Mouse (Mus musculus): Measurements from ENCODE around the gene D5Ertd579e. TPM values are rescaled to one million over a fixed set of nuclear protein-coding genes. Genes with fewer than 3 reads are reported as not detected.

Gene D5Ertd579e
- total RNA-seq (2021): 10 to 100 TPM; 91.8 to 97.9 TPM

DNA sequence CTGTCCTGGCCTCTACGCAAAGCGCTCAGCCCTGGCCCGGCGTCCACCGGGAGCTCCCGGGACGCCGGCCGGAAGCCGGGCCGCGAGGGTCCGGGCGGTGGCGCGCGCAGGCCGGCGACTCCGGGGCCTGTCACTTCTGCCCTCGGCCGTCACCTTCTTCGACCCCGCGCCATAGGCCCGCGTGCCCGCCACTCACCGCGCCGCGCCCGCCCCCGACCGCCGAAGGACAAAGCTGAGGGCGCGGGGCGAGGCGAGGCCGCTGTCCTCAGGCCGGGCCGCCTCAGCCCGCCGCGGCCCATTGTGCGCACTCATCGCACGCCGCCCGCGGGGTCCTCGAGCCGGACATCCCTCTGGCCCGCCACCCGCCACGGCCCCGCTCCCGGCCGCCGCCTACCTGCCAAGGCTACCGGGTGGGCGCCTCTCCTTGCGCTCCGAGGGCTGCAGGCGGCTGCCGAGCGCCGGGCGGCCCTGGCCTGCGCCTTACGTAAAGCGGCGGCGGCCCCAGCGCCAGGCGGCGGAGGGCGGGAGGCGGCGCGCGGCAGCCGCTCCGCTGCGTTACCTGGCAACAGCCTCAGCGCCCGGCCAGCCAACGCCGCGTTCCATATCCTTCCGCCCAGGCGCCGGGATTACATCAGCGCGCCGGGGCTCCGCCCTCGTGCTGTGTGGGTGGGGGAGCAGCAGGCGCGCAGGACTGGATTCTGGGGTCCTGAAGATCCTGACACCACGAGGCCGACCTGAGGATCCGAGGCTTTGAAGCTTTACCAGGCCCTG lies at the start of gene D5Ertd579e:
Gene D5Ertd579e (minus strand): TSS at position 564 of the 771 bp plus-strand sequence.
- DNase-seq (ENCODE audit: low spot score in 2 of 2): peak; percentile 95 to 97
- intact Hi-C loops (cut with DNase I): loop anchor here (2.0 kb wide), 1 partner anchor 45 kb away; no protein-coding TSS in a partner anchor

DNA sequence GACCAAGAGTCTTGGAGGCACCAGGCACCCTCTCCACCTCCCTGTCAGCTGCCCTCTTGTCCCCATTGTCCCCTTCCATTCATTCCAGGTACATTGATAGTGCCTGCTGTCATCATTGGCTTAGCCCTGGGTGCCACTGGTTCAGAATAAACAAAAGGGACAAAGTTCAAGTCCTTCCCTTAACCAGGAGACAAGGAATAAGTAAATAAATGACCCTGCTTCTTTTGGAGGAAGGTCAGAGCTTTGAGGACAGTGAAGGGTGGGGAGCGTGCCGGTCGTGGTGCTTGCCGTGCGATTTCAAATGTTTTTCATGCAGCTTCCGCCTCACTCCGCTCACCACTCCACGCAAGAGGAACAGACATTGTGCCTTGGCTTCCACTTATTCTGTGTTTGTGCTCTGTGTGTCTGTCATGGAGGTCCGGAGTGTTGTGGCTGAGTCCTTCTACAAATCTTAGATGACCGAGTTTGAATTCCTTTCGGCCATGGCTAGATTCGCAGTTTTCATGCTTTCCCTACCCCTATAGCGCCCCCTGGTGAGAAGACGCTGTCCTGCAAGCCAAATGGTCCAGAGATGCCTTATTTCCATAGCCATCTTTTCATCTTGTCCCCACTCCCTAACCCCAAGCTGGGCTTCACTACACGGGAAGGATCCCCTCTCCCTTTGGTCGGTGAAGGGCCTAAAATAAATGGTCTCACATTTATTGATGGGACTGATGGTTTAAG lies 46.5 kb upstream of the D5Ertd579e start:
- peak; percentile 78 to 83 for DNase-seq (ENCODE audit: low spot score in 2 of 2)
- intact Hi-C loops (cut with DNase I): loop anchor here (1.0 to 10.0 kb wide), 3 partner anchors 139 to 279 kb away; no protein-coding TSS in a partner anchor

DNA sequence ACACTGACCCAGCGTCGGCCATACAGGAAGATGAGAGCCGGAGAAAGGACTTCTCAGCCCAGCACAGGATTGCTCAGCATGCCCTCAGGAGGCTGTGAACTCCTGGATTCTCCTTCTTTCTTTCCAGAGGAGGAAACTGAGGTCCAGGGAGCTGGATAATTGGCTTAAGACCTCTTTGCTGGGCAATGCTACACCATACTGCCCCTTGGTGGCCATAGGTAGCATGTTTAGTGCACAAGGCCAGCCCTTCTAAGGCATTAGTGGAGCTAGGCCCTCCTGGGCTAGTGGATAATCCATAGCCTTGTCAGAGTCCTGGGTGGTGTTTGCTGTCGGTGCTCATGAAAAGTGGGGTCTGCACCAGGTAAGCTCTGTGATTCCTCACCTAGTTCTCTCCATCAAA lies 44.0 kb upstream of the D5Ertd579e start:
- peak; percentile 27 to 45 for DNase-seq (ENCODE audit: low spot score in 2 of 2)
- intact Hi-C loops (cut with DNase I): loop anchor here (2.0 to 10.0 kb wide), 2 partner anchors 43 to 155 kb away; partner anchors contain the start of gene D5Ertd579e

DNA sequence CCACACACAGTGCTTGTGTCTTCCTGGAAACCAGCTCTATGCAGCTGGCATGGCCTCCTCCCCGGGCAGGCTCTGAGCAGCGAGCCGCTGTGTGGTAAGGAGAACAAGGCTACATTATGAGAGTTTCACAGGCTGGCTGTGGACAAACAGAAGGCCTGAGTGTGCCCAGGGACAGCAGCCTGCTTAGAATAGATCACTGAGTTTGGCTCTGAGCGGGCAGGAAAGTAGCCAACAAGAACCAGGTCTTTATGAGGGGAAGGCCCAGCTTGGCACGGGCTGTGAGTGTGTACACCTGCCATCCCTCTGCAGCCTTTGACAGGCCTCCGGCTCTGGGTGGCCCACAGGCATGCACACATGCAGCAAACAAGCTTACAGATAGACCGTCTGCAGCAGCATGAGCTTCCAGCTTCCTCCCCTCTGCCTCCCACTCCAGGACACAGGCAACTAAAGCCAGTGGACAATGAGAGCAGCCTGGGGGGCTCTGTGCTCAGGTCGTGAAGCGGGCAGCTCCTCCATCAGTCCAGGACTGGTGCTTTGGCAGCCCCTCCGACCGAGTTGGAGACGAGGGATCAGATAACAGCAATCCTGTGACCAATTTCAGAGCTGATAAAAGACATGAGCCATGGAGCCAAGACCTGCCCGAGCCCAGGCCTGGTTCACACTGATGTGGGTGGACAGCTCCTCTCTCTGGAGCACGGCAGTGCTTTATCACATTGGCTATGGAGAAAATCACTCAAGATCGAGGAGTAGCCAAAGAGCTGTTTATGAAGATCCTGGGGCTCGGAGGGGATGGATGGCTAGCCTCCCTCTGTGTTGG lies 43.2 kb upstream of the D5Ertd579e start:
- intact Hi-C loops (cut with DNase I): no loop called here
- peak; percentile 49 to 74 for DNase-seq (ENCODE audit: low spot score in 2 of 2)

DNA sequence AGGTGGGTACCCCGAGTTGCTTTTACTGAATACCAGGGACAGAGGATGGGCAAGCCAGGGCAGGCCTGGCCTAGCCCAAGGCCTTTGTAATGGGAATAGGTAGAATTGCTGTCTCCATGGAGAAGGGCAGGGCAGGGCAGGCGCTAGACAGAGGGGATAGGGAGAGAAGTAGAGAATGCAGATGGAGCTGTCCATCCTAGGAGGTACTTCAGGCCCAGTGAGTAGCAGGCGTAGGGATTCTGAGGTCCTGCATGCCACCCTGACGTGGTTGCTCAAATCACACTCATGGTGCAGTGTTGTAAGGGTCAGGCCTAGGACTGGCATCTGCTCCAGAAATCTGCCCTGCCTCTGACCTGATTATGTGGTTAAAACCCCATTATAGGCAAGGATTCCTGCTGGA lies 41.9 kb upstream of the D5Ertd579e start:
- intact Hi-C loops (cut with DNase I): no loop called here
- DNase-seq (ENCODE audit: low spot score in 2 of 2): no peak

DNA sequence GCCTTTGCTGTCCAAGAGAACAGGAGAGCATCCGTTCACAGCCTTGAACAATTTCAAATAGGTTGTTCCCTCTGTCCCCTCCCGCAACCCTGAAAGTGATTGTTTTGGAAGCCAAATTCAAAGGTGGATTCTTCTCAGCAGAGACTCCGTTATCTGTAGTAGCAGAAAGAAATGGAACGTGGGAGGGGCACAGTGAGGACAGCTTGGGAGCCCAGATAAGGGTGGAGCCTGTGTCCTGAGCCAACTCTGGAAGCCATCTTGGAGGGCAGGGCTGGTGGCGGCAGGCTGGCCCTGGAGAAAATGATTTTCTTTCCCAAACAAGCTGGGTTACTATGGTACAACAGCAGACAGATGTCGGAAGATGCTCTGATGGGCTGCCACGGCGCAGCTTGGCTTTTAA lies 40.2 kb upstream of the D5Ertd579e start:
- intact Hi-C loops (cut with DNase I): no loop called here
- no peak for DNase-seq (ENCODE audit: low spot score in 2 of 2)

DNA sequence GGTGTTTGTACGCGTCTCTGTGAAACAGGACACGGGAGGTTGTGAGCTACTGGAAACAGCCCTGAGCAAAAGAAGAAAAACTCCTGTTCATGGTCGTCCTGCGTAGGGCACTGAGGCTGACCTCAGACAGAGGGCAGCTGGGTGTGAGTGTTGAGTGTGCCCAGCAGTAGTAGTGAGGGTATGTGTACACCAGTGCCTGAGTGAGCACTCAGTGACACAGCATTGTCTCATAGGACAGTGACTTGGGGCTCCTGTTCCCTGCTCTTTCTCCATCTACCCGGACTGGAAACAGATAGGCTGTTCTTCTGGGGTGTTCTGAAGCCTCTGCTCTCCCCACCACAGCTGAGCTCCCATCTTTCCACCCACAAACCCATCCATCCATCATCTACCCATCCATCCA lies 39.3 kb upstream of the D5Ertd579e start:
- no peak for DNase-seq (ENCODE audit: low spot score in 2 of 2)
- intact Hi-C loops (cut with DNase I): no loop called here

DNA sequence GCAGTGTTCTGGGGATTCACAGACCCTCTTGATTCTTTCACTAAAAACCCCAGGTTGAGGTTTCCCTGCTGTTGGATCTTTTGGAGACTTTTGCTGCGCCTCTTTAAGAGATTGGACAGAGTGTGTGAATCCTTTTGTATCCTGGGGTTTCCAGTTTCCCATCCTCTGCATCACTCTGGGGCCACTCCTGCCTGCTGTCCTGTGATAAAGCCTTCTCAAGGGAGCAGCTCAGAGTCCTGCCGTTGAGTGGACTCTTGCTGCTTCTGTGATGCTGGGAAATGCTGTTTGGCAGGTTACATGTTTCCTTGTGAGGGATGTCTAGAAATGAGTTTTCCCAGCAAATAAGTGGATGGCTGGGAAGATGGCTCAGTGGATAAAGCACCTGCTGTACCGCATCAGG lies 37.6 kb upstream of the D5Ertd579e start:
- DNase-seq (ENCODE audit: low spot score in 2 of 2): no peak
- intact Hi-C loops (cut with DNase I): no loop called here

DNA sequence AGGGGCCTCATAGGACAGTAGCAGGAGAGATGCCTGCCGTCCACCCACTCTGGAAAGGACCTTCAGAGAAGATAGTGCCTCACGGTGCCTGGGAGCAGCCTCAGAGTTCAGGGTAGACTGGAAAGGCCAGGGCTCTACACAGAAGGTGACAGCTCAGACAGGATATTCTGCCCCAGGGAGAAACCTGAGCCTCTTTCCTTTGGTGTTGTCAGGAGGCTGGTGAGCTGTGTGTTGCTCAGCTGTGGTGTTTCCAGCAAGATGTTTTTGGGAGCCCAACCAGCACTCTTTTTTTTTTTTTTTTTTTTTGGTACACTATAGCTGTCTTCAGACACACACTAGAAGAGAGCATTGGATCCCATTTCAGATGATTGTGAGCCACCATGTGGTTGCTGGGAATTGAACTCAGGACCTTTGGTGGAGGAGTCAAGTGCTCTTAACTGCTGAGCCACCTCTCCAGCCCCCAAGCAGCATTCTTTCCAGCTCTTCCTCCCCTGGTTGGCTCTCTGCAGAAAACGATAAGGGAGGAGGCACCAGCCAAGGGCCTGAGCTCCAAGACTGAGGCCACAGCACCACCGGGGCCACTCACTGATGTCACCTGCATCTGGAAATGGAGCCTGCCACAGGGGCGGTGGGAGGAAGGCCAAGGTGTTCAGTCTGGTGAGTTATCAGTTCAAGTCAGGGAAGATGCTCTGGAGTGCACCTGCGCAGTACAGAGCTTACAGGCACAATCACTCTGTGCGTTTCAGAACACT lies 36.3 kb upstream of the D5Ertd579e start:
- no peak for DNase-seq (ENCODE audit: low spot score in 2 of 2)
- intact Hi-C loops (cut with DNase I): no loop called here

DNA sequence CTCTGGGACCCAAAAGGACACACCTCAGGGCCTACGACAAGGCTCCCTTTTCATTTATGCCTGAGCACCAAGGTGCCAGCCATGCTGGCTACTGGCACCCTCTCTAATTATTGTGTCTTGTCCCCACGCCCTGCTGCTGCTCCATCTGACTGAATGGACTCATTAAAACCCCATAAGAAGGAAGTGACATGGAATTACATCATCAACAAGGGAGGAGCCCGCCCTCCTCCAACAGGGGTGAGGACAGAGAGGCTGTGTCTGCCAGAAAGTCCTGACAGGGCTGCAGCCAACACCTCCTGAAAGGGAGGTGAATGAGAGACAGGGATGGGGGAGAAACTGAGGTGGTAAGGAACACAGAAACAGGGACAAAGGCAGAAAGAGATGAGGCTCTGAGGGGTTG lies 34.9 kb upstream of the D5Ertd579e start:
- DNase-seq (ENCODE audit: low spot score in 2 of 2): no peak
- intact Hi-C loops (cut with DNase I): no loop called here

DNA sequence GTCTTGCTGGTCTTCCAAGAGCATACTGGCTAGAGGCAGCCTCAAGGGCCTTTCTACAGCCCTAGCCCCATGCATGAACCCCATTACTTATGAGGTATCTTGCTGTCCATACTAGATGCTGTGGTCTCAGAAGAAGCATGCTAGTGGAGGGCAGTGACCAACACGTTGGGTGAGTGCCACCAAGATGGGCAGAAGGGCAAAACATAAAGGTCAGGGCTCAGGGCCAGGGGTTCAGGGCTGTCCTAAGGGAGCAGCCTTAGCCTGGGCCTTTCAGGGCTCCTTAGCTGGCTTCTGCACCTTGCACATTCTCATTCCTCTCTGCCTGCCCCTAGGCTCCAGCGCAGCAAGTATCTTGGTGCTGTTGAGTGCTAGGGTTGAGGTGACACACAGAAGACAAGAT lies 34.1 kb upstream of the D5Ertd579e start:
- intact Hi-C loops (cut with DNase I): no loop called here
- DNase-seq (ENCODE audit: low spot score in 2 of 2): no peak

DNA sequence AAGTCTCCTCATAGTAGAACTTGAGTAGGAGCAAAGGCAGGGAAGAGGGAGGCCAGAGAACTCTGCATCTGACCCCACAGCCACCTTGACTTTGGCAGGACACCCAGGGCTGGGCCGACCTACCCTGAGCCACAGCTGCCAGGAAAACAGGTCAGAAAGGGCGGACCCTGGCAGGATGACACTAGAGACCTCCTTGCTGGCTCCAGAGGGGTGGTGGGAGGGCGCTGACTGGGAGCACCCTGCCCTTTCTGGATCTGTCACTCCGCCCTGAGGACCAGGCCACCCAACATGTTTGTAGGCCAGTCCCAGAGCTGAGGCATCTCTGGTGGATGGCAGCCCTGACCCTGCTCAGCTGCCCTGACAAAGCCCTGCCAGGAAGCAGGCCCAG lies 33.3 kb upstream of the D5Ertd579e start:
- intact Hi-C loops (cut with DNase I): no loop called here
- DNase-seq (ENCODE audit: low spot score in 2 of 2): no peak

DNA sequence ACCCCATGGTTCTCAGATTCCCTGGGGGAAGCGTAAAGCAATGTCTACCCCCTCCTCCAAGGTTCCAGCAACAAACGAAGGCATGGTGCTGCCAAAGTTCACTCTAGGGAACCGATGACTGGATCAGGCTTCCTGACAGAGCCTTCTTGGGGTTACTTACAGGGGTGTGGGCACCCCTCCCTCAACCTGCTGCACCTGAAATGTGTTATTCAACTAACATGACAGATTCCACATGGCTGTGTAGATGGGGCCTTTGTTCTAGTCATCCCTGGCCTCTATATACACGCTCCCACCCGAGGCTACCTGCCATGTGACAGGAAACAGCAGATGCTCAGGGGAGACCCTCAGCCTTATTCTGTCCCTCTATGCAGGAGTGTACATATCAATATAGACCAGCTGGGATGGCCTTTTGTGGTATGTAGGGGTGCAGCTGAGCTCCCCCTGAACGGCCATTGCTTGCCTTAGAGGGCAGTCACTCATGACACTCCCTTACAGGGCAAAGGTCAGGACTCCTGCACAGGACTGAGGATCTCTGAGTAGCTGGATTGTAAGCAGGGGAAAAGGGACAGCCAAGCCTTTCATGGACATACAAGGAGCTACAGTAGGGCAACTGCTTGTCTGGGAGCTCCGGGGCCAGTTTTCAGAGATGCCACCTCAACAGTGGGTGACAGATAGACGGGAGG lies 32.7 kb upstream of the D5Ertd579e start:
- no peak for DNase-seq (ENCODE audit: low spot score in 2 of 2)
- intact Hi-C loops (cut with DNase I): no loop called here

DNA sequence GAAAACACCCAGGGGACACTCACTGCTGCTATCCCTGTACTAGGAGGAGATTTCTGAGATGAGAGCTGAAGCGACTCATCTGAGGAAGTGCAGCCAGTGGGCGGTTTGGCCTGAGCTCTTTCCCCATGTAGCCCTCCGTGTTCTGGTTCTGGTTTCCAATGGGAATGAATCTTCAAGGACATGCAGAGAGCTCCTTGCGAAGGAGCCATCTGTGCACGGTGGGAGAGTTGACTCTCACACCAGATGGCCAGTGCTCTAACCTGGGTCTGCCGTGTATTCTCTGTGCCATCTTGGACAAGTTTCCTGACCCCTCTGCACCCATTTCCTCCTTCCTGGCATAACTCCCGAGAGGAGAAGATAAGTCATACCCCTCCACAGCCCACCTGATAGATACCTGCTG lies 32.0 kb upstream of the D5Ertd579e start:
- intact Hi-C loops (cut with DNase I): no loop called here
- DNase-seq (ENCODE audit: low spot score in 2 of 2): no peak

DNA sequence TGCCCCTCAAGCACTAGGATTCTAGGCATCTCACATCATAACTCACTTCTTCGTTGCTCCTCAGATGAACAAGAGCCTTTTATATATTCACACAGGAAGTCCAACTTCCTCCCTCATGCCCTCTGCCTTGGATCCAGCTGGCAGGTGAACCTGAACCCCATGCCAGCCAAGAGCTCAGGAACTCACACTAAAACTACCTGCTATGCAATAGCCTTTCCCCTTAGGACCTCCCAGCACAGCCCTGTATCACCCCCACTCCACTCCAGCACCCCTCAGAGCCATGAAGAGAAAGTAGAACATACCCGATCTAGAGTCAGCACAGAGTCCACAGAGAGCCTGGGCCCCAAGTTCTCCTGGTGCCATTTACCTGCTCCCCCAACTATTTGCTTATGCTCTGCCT lies 31.3 kb upstream of the D5Ertd579e start:
- intact Hi-C loops (cut with DNase I): no loop called here
- no peak for DNase-seq (ENCODE audit: low spot score in 2 of 2)

DNA sequence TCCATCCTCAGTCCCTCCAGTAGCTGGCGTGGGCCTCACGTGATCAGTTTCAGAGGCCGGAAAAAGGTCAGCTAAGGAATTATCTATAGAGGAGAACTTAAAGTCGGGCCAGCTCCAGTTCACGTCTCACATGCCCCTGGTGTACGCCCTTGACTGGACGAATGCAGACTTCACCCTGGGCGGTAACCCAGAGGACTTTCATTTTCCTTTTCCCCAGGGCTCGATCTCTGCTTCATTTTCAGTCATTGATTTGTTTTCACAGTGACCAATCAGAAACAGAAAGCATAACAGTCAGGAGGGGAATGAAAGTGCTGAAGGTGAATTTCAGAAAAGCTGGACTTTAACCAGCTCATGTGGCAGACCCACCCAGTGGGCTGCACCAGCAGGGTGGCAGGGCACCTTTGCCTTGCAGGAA lies 30.6 kb upstream of the D5Ertd579e start:
- DNase-seq (ENCODE audit: low spot score in 2 of 2): no peak
- intact Hi-C loops (cut with DNase I): no loop called here

DNA sequence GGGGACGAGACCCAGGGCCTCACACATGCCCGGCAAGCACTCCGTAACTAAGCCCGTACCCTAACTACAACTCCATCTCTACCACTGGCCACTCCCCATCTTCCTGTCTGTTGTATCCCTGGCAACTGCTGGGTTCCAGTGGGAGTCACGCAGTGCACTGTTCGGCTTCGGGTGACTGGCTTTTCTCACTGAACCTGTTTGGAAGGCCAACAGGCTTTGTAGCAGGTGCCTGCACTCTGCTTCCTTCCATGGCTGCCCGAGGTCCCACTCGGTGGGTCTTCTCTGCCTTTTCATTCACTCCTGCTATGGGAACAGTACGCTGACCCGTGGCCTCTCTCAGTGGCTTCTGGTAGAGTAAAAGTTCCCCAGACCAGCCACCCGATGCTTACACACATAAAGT lies 30.0 kb upstream of the D5Ertd579e start:
- intact Hi-C loops (cut with DNase I): no loop called here

DNA sequence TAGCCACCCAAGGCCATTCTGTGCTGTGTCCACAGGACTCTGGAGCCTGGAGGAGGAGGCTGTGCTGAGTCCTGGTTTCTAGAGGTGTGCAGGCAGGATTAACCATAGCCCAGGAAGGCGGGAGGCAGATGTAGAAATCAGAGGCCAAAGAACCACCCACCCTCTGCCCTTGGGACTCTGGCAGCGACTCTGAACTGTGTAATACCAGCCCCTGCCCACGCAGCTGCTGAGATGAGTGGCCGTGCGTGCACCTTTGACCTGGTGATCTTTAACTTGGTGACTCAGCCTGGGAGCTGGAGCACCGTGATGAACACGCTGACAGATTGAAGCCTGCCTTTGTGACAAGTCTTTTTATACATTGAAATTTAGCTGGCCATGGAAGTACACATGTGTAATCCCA lies 28.4 kb upstream of the D5Ertd579e start:
- no peak for DNase-seq (ENCODE audit: low spot score in 2 of 2)
- intact Hi-C loops (cut with DNase I): no loop called here

More for the DNA sequence above, 30.0 kb upstream of the D5Ertd579e start:
- no peak for DNase-seq (ENCODE audit: low spot score in 2 of 2)

DNA sequence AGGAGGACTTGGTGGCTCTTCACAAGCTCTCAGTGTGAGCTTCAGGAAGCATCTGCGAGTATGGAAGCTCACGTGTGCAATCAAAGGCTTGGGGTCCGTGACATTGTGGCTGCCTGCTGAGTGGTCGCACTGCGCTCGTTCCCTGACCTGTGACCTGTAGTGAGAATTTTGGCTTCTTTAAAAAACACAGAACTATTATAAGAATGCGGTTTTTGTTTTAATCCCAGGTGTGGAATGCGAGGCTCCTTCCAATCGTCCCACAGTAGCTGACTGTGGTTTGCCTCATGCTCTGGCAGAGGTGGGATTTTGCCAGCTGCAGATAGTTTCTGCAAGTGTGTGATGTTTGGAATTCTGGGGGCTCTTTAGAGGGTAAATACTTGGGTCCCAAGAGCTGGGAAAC lies 27.5 kb upstream of the D5Ertd579e start:
- no peak for DNase-seq (ENCODE audit: low spot score in 2 of 2)
- intact Hi-C loops (cut with DNase I): no loop called here
